ENCODE assay signal across 9 mouse cellular contexts in genomic region chr15:4816752-4817493, GRCm38 (mm10).
DNase-seq lines count a peak whose midpoint lies in the region; ATAC-seq and TF ChIP-seq lines count a peak whose summit lies in the region.
"Had no signal": no experiment of that assay in that cellular context is flagged by ENCODE, and none has a peak within 500 bp of the region (broad histone marks: within the 10 kb centered on the region; RNA-seq: fewer than 3 reads in every experiment).

No protein-coding gene starts in this region.

- H3K79me2 ChIP-seq in macrophage (ENCODE audit: inconsistent target), result no peaks in the 10 kb centered on the region

- 21% methylated on average over 10 of the region's 10 CpGs for WGBS in spleen, adult 2 months
- WGBS in macrophage (ENCODE audit: missing documents), result 18% methylated on average over 10 of the region's 10 CpGs
- 82% methylated on average over 10 of the region's 10 CpGs for WGBS in hindbrain, embryonic 12.5 days

- H3K9ac ChIP-seq in hindbrain, embryonic 12.5 days, result no peak overlapping the region
- H3K9ac ChIP-seq: liver, embryonic 14.5 days had no signal

- H3K9me3 ChIP-seq in hindbrain, embryonic 12.5 days (replicated peaks), result no peaks in the 10 kb centered on the region

- no peak for TF ChIP-seq POLR2A in spleen, adult 2 months (IDR thresholded peaks at IDR 0.05; ENCODE audit: low read depth, low read length)

- no peak for ATAC-seq in hindbrain, embryonic 12.5 days (ENCODE audit: low FRiP score)

- no peaks in the 10 kb centered on the region for H3K27me3 ChIP-seq in spleen, adult 2 months (ENCODE audit: control insufficient read depth, insufficient read depth, low read length)
- no peaks in the 10 kb centered on the region for H3K27me3 ChIP-seq in hindbrain, embryonic 12.5 days

- 0 out of 2 replicates have a peak overlapping the region, but pooled peaks have one; percentile 12 for H3K27ac ChIP-seq in spleen, adult 2 months (ENCODE audit: insufficient read depth, low read length)
- peak overlapping the region; percentile 54 for H3K27ac ChIP-seq in macrophage
- no peak overlapping the region for H3K27ac ChIP-seq in hindbrain, embryonic 12.5 days
- H3K27ac ChIP-seq: hindbrain, embryonic 10.5 days; liver, embryonic 14.5 days had no signal

- no peaks in the 10 kb centered on the region for H3K36me3 ChIP-seq in spleen, adult 2 months (ENCODE audit: control insufficient read depth, insufficient read depth, low read length)
- H3K36me3 ChIP-seq in macrophage (ENCODE audit: inconsistent target), result no peaks in the 10 kb centered on the region
- no peaks in the 10 kb centered on the region for H3K36me3 ChIP-seq in hindbrain, embryonic 12.5 days
- H3K36me3 ChIP-seq: hindbrain, embryonic 10.5 days had no signal

- no peak for TF ChIP-seq CTCF in spleen, adult 2 months (IDR thresholded peaks at IDR 0.05; ENCODE audit: extremely low read depth, insufficient read depth, insufficient read length, insufficient replicate concordance)

- intact Hi-C loops in heart, postnatal 14 days (cut with DNase I), result no loop called here

- peak overlapping the region; percentile 37; the same call in 1 of the 2 replicates for H3K4me3 ChIP-seq in spleen, adult 2 months (ENCODE audit: extremely low read depth, insufficient read depth, insufficient read length)
- H3K4me3 ChIP-seq in macrophage (ENCODE audit: inconsistent target), result peak overlapping the region; percentile 35
- H3K4me3 ChIP-seq in hindbrain, embryonic 12.5 days, result no peak overlapping the region
- H3K4me3 ChIP-seq: hindbrain, embryonic 10.5 days had no signal

- DNase-seq in spleen, adult 2 months (ENCODE audit: low read depth in 1 of 2, low spot score in 2 of 2), result peak; percentile 0 to 4
- DNase-seq in spleen, adult 18-20 months, result no peak
- peak; percentile 27 to 32 for DNase-seq in heart, postnatal 14 days
- DNase-seq in thymus, postnatal 4 days, result peak; percentile 18
- DNase-seq in c-Kit-positive CD71-positive TER-119-positive erythroid progenitor cells, embryonic 14.5 days (ENCODE audit: low spot score), result no peak

- no peak overlapping the region for H3K4me2 ChIP-seq in hindbrain, embryonic 12.5 days (replicated peaks)

- no peaks in the 10 kb centered on the region; the same call in 1 of the 2 replicates for H3K4me1 ChIP-seq in spleen, adult 2 months (ENCODE audit: control insufficient read depth, insufficient read depth, insufficient read length)
- no peaks in the 10 kb centered on the region for H3K4me1 ChIP-seq in hindbrain, embryonic 12.5 days
- H3K4me1 ChIP-seq: hindbrain, embryonic 10.5 days had no signal

Comparison
In these comparisons a context has a peak if more than half of its experiments do, and no peak if none do; other contexts are left out.
1. DNase-seq: peak in spleen, adult 2 months (2 of 2), heart, postnatal 14 days (2 of 2) and thymus, postnatal 4 days (single experiment); none in spleen, adult 18-20 months (0 of 2) and c-Kit-positive CD71-positive TER-119-positive erythroid progenitor cells, embryonic 14.5 days (single experiment).